Mouse (Mus musculus): ENCODE measurements around the gene Wwox.

The Wwox gene

DNA sequence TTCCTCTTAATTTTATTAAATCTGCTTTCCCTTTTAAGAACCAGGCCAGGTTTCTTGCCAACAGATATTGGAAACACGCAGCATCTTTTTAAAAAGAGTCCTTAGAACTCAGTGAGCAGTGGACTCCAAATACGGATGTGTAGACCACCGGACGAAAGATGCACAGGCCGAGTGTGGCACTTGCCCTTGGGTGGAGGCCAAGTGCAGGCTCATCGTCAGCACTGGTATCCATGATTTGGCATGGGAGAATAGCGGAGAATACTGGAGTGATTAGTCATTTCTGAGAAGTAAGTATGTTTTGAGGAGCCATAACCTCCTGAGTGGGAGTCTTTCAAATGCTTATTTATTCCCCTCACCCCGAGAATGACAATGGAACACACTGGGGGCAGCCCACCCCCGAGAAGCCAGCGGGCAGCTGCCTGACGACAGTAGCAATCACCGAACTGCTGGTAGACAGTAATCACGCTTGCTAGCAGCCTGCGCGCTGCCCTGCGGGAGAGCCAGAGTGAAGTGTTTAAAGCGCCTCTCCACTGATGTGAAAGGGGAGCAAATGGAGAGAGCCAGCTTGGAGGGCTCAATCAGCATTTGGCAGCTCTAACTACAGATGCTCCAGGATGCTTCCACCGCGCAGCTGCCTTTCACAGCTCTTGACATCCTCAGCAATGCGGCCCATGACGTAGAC lies 29.2 kb downstream of the Wwox start:
- DNase-seq, result no peak

DNA sequence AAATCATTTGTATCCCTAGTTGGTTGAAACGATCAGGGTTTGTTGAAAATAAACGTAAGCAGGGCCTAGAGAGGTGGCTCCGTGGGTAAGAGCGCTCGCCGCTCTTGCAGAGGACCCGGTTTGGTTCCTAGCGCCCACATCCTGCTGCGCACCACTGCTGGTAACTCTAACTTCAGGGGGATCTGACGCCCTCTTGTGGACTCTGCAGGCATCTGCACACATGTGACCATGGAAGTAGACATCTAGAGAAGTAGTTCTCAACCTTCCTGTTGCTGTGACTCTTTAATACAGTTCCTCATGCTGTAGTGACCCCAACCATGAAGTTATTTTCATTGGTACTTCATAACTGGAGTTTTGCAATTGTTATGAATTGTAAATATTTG lies 29.7 kb downstream of the Wwox start:
- no peak for DNase-seq

DNA sequence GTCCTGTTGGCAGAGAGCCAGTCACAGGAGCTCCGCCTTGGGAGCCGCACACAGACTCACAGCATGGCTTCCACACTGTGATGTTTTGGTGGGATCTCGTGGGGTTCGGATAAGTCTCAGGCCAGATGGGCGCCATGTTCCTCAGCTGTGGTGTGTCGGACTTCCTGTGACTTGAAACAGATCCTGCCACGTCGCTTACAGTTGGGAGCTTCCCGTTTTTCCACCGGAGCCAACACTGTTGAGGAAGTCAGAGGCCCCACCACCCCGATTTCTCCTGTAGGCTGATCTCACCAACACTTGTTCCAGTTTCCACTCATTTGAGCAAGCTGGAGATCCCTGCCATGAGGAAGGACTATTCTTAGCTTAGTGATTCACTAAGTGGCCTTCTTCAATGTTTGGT lies 34.1 kb downstream of the Wwox start:
- no peak for DNase-seq

DNA sequence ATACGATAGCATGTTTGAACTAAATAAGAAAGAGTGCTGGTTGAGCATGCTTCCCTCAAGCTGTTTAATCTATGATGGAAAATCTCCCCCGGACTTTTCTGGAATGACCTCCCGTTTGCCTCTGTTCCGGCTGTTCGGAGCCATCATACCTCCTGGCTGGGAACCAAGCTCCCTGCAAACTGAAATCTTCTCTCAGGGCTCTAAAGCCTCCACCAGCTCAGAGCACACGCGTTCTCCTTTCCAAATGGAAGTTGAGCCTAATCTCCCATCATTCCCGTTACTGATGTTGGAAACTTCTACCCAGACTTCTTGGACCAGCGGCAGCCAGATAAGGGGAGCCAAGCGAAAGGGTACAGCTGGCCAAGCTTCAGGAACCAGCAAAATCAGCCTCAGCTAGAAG lies 37.5 kb downstream of the Wwox start:
- DNase-seq, result no peak

DNA sequence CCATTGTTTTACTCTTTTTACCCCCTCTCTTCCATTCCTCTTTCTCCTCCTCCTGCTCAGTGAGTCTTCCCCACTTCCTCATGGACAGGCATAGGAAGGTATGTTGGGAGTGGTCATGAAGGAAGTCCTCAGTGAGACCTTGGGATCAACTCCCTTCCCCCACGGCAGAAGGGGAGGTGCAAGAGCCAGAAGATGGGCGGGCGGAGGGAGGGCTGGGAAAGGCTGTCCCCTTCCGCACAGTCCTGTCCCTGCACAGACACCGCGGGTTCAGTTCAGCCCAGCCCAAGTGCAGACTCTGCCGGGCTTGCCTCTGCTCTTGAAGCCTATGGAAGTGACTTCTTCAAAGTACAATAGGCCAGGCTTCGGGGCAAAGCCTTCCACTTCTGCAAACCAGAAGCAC lies 38.3 kb downstream of the Wwox start:
- DNase-seq, result no peak

DNA sequence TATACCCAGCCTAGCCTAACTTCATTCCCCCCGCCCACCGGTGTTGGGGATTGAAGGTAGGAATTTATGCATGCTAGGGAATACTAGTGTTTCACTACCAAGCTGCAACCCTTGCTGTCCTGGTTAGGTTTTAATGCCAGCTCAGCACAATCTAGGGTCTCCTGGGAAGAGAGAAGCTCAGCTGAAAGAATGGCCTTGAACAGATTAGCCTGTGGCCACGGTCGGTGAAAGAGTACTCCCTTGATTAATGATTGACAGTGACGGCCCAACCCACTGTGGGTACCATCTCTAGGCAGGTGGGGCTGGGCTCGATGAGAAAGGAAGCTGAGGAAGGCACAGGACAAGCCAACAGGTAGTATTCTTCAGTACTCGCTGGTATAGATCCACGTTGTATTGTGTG lies 40.3 kb downstream of the Wwox start:
- DNase-seq, result no peak

DNA sequence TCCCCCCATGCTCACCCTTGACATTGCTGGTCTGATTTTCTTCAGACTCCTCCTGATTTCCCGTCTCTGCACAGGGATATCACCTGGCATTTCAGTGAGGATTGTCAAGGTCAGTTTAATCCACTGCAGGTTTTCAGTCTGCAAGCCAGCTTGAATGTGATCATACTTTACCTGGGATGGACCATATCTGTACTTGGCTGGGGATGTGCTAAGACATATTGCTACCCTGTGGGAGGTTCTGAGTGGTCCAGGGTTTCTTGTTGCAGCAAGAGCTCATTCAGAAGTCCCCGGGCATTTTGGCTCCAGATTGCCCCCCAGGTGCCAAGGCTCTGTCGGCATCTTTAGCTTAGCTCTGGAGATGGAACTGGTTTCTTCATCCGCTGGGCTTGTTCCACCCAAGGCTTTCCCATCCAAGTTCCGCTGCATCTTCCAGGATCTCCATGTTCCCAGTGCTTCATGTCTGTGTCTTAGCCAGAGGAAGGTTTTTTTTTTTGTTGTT lies 52.3 kb downstream of the Wwox start:
- no peak for DNase-seq

DNA sequence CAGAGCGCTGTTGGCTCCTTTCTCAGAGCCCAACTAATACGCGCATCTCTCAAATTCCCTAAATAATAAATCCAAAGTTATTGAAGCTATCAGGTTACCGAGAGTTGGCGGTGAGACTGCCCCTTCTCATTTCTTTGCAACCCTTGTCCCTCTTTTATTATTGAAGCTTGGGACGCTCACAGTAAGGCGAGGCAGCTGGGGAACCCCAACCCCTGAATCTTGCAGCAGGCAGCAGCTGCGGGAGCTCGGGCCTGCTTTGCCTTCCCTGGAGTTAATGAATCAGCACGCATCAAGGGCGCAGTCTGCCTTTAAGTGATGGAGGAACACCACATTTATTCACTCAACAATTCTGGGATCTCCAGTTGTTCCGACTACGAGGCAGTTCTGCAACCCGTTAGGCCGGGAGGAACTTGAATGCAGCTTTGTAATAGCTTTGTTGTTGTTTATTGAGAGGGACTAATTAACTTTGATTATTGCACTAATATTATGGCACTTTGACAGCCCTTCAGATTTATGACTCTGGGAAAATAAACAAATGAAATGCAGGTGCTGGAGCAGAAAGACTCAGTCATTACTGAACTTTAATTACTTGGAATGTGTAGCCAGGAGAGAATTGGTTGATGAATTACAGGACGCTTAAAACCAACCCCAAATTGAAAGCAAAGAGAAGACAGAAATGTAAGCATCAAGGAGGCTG lies 60.1 kb downstream of the Wwox start:
- no peak for DNase-seq

DNA sequence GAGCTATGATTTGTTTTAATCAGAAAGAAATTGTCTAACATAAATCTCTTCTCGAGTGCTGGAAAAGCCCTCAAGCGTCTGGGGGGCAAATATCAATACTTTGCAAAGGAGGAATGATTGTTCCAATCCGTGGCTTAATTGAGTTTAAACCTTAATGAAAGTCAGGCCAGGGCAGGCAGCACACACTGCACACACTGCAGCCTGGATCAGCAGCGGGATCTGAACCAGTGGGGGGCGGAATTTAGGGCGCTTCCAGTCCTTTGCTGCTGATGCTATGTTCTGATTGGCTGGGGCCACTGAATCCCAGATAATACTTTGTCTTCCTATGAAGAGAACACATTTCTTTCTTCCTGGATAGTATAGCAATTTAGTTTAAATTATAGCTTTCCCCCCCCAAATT lies 62.5 kb downstream of the Wwox start:
- no peak for DNase-seq

DNA sequence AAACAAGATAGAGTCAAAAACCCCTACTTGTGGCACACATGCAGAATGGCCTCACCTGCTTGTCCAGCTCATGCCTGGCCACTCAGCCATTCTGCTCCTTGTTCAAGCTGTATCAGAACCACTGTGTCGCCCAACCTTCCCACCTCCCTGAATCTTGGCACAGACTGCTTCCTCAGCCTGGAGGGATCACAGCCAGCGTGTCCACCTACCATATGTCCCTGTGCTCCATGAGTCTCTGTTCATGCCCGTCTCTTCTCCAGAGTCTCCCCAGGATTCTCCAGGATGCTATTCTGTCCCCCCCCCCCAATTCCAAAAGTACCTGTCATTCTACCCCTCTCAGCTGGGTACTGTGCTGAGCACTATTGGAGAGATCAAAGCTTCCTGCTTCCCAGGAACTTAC lies 63.7 kb downstream of the Wwox start:
- DNase-seq, result no peak

DNA sequence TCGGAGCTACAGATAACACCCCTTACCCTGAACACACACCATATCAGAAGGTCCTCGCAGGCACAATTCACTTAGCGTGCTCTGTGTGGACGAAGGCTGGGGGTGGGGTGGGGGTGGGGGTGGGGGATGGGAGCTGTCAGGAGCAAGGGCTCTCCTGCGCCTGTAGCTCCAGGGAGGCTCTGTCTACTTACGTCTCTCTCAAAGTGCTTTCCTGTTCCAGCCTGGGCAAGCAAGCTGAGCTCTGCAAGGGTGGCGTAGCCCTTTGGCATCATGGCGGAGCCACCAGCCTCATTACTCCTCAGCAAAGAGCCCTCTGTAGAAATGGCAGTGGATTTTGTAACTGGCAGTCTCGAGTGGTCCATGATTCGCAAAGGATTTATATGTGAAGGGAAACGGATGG lies 65.4 kb downstream of the Wwox start:
- DNase-seq, result no peak

DNA sequence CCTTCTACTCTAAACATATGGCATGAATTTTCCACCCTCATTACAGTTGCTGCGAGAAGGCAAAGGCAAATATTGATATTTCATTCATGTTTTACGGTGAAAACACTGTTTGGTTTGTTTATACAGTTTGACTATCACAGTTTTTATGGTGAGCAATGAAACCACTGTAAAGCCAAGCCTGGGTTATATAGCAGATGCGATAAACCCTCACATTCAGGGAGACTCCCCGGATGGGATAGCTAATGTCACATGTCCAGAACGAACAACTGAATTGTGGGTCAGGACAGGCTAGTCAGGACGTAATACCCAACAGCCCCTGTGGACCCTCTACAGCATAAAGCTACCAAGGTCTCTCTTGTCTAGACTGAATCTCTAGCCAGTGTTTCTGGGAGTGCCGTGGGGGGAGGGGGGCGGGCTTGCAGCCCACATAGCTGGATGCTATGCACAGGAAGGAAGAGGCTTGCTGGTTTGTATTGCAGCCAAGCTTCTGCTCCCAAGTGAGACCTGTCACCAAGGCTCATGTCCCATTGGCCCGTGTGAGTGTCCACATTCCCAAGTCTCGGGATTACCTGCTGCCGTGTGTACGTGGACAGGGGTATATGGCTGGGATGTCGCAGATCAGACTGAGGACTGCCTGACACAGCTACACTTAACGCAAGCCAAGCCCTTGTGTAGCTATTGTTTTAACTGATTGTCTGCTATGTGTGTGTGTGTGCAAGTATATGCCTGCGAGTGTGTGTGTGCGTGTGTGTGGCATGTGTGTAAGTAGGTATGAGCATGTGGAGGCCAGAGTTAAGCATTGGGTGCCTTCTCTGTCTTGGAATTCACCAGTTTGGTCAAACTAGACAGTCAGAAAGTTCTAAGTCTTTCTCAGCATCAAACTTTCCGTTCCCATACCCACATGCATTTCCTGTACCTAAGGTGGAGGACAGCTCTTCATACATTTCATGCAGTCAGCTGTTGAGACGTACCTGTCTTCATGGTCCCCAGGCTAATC lies 66.2 kb downstream of the Wwox start:
- DNase-seq, result no peak

DNA sequence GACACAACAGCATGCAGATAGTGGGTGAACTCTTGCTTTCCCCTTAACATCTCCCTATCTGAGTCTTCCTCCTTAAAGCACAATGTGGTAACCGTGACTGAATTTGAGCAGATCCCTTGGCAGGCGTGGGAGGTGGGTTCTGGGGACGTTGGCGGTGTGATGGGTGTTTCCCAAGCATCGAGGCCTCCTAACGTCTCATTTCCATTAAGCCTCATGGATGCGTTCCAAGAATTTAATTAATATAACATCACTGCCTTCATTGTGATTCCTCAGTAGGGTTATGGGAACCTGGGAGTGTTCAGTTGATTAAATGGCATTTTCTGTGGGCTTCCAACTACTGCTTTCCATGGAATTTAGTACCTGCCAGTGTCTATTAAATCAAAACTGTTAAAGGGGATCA lies 67.9 kb downstream of the Wwox start:
- DNase-seq, result no peak

DNA sequence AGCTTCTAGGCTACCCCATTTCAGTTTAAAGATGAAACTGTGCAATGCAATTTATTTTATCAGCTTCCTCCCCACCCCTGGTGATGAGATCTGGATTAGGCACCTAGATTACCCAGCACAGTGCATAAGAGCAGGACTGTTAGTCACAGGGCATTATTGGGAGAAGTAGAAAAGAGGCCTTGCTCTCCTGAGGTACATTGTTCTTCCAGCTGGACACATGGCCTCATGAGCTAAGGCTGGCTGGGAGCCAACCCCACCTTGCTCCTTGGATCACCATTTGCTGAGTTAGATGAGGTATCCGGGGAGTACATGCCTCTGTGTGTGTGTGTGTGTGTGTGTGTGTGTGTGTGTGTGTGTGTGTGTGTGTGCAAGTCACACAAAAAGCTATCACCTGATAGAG lies 70.8 kb downstream of the Wwox start:
- no peak for DNase-seq

DNA sequence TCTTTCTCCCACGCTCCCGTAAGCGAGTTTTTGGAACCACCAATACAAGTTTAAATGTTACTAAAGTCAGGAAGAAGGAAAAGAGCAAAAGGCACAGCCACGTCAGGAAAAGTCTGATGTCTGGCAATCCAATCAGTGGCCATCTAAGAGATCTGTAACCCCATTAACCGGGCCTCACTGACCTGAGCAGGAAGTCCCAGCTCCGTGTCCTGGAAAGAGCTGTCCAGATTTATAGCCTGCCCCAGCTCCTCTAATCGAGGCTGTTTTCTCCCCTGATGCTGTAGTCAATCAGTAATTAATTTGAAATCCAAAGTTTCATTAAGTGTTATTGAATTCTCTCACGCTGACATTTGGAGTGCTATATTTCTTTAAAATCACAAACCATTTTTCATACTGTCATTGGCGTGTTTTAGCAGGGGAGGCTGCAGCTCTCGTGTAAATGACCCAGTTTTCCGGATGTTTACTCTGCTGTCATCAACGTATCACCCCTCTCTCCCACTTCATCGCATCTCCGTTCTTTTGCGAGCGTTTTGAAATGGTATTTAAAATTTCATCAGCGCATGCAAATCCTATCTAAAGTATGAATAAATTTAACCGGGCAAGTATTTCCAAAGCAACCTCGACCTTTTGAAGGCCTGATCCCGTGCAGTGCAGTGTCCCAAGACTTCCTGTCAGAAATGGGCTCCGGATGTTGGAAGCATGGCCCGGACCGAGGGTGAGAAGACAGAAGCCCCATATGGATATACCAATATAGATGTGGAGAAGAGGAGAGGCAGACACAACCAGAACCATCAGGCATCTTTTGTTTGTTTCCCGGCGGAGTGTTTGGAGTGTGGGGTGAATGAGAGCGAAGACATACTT lies 72.8 kb downstream of the Wwox start:
- no peak for DNase-seq

DNA sequence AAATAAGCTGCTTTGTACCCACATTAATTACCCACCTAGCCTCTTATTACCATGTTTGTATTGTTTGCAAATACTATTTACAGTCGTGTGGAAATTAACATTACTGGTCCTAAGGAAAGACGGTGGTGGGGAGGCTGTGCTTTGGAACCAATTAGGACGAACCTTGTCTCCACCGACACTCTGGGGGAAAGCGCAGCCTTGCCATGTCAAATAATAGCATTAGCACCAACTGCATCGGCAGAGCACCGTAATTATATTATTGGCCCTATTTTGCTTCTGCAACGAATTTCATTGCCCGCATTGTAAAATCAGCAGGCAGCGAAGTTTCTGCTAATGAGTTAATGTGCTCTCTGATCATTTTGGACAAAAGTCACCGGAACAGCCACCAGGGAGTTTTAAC lies 75.2 kb downstream of the Wwox start:
- DNase-seq, result no peak

DNA sequence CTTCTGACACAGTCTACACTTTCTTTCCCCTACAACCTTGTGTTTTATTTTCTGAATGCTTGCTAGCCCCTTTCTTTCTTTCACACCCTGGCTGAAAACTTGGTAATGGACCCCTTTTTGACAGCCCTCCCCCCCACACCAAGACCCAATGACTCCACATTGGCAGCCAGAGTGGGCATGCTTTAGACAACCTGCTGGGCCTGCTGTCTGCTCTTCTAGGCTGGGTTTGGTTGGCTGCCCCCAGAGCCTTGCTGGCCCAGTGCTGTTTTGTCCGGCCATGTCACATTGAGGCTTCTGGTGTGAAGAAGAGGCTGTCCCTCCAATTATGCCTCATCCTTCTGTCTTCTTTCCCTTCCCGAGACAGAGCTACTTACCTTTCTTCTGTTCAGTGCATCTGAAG lies 83.6 kb downstream of the Wwox start:
- DNase-seq, result no peak

DNA sequence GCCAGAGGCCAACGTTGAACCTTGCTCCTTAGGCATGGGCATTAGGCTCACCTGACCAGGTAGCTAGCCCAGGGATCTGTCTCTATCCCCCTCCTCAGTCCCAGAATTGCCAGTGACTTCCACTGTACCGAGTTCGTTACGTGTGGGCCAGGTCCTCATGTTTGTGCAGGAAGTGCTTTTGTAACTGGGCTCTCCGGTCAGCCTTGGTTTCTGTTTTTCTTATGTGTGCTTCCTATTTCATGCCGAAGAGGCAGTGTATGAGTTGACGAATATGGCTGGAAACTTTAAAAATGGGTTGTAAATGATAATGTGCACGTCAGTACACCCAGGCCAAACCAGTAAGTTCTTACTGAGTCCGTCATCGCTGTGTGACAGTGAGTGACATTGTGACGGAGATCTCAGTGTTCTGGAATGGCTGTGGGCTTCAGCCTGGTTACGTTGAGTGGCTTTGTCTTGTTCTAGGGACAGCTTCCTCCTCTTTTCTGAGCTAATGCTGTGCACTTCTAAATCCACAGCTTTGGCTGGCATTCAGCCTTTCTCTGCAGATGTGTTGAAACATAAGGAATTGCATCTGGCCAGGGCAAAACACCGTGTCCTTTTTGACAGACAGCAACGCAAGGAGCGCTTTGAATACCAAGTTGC lies 87.3 kb downstream of the Wwox start:
- DNase-seq, result no peak

DNA sequence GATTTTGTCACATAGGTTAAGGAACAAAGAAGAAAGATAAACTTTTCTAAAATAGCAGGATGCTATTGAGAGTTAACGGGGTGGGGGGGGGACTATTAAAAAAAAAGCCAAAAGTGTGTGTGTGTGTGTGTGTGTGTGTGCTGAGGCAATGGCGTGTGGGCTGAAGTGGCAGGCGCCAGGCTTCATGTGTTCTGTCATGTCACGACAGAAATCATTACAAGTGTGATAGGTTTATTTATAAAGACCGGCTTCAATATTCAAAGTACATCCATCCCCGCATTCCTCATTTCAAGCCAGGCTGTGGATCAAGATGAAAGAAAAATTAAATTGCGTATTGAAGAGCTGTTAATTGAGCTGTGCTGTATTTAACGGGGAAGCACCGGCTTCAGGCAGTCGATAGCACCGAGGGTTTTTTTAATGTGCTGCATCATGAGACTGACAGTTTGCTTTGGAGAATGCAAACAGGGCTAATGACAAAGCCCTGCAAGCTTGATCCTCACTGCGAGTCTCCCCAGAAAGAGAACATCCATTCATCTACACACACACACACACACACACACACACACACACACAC lies 88.3 kb downstream of the Wwox start:
- no peak for DNase-seq

DNA sequence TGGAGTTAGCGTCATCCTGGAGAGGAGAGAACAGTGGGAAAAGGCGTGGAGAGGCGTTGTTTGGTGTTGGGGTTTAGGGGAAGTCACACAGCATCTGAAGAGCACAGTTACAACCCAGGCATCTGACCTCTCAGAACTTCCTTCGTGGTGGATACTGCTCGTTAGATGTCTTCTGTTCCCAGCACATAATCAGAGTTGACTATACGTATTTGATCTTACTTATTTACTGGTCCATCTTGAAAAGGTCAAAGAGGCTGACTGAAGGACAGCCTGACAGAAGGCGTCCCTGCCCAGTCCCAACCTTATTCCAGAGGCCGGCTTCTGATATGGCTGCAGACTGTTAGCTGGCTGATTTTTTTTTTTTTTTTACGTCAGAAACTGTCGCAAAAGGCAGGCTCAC lies 90.1 kb downstream of the Wwox start:
- no peak for DNase-seq

DNA sequence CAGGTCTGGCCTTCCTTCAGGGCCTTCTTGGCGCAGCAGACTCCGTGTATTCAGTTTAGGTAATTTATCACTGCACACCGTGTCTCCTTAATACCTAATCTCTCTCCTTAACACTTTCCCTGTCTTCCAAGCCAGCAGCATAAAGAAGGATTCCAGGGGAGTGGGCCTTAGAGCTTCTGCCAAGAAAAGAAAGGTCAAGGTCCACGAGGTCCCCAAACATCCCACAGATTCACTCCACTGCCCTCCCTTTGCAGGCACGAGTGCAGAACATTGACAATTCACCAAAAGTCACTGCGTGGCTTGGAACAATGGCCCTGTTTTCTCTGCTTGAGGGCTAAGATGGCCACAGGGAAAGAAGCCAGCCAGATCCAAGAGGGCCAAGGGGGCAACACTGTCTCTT lies 96.7 kb downstream of the Wwox start:
- no peak for DNase-seq

DNA sequence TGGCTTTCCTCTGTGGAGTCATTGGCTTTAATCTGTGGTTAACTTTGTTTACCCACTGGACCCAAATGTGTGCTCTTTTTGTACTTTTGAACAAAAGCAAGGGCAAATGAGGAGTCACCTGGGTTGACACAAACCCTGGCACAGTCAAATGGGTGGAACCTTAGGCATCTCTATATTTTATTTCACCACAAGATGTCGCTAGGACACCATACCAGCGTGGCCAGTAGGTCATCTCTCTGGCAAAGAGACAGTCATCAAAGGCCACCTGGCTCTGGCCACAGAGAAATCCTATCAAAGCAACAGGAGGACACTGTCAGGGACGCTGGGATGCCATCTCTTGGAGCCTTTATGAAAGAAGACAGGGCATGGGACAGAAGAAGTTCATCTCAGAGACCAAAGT lies 101.7 kb downstream of the Wwox start:
- peak; percentile 72 for DNase-seq
